Mouse (Mus musculus) CH12.LX (cell line): ENCODE data around the gene Actr1a. TPM values are rescaled to one million over a fixed set of nuclear protein-coding genes. Genes with fewer than 3 reads are reported as not detected.

Experiments used
- DNase-seq: peaks from one replicate; pipeline ENCODE4 v3.0.0-alpha.2; 2013; ENCODE audit errors: extremely low read depth
- H3K27ac ChIP-seq: 2 replicates; pipeline ENCODE4 v1.5.1; 2012; ENCODE audit warnings: low read depth, mild to moderate bottlenecking, control low read depth, moderate library complexity; ENCODE audit not compliant: insufficient read depth
- H3K27me3 ChIP-seq: replicated peaks from 2 replicates; pipeline ENCODE3; 2012; ENCODE audit warnings: inconsistent platforms
- H3K36me3 ChIP-seq, 2 experiments: replicated peaks in 1 of 2; 2 replicates each; pipeline versions ENCODE3 to v1.6.1; 2012; ENCODE audit warnings: inconsistent platforms in 1 of 2, low read length in 1 of 2, mild to moderate bottlenecking in 1 of 2, mixed read lengths in 1 of 2, moderate library complexity in 1 of 2; ENCODE audit not compliant: control insufficient read depth in 1 of 2, insufficient read depth in 1 of 2
- H3K4me1 ChIP-seq, 2 experiments: 2 replicates each; pipeline ENCODE4 v1.6.1; 2012; ENCODE audit warnings: inconsistent platforms in 1 of 2, moderate library complexity in 1 of 2; ENCODE audit not compliant: insufficient read depth in 2 of 2, control insufficient read depth in 1 of 2
- H3K4me2 ChIP-seq: 2 replicates; pipeline ENCODE4 v1.6.1; 2012; ENCODE audit warnings: low read depth, mild to moderate bottlenecking, control low read depth; ENCODE audit not compliant: poor library complexity, insufficient read depth, severe bottlenecking
- H3K4me3 ChIP-seq, 3 experiments: fragments of 150-350 bp in 1 of 3; sonication (generic) in 1 of 3; replicated peaks in 1 of 3; 2 replicates each; pipeline versions ENCODE3 to v1.5.1; 2011 to 2012; ENCODE audit warnings: low read depth in 2 of 3, low read length in 2 of 3, mild to moderate bottlenecking in 2 of 3, moderate library complexity in 2 of 3, control low read depth in 1 of 3, improper control_type of control experiment in 1 of 3, inconsistent platforms in 1 of 3, mixed read lengths in 1 of 3; ENCODE audit not compliant: poor library complexity in 1 of 3
- H3K79me2 ChIP-seq: replicated peaks from 2 replicates; pipeline ENCODE4 v1.6.1; 2012; ENCODE audit warnings: mild to moderate bottlenecking, moderate library complexity; ENCODE audit not compliant: control insufficient read depth, poor library complexity, insufficient read depth, severe bottlenecking; ENCODE audit errors: extremely low read depth
- H3K9ac ChIP-seq: 2 replicates; pipeline ENCODE4 v1.6.1; 2012; ENCODE audit warnings: low read depth, mild to moderate bottlenecking, control low read depth, moderate library complexity; ENCODE audit not compliant: insufficient read depth
- H3K9me3 ChIP-seq: replicated peaks from 2 replicates; pipeline ENCODE3; 2012; ENCODE audit warnings: low read length, inconsistent platforms, mixed read lengths
- CHD1 ChIP-seq: IDR thresholded peaks from 2 replicates; pipeline ENCODE4 v1.6.1; 2012; ENCODE audit warnings: low read depth, low read length, improper control_type of control experiment, inconsistent platforms
- CHD2 ChIP-seq: IDR thresholded peaks from 2 replicates; pipeline ENCODE4 v1.6.1; 2011; ENCODE audit warnings: low read length, improper control_type of control experiment
- EP300 ChIP-seq: IDR thresholded peaks from 2 replicates; pipeline ENCODE4 v1.6.1; 2011; ENCODE audit warnings: low read length, improper control_type of control experiment
- GABPA ChIP-seq: IDR thresholded peaks from 2 replicates; pipeline ENCODE4 v1.6.1; 2012; ENCODE audit warnings: low read depth, low read length, improper control_type of control experiment, inconsistent platforms; ENCODE audit not compliant: insufficient replicate concordance
- HCFC1 ChIP-seq: IDR thresholded peaks from 2 replicates; pipeline ENCODE4 v1.6.1; 2012; ENCODE audit warnings: low read depth, mild to moderate bottlenecking, inconsistent platforms, low read length, improper control_type of control experiment
- IRF4 ChIP-seq: IDR thresholded peaks from 2 replicates; pipeline ENCODE4 v1.6.1; 2014; ENCODE audit warnings: low read depth, mild to moderate bottlenecking, inconsistent platforms, low read length, improper control_type of control experiment
- JUN ChIP-seq: IDR thresholded peaks from 2 replicates; pipeline ENCODE4 v1.6.1; 2011; ENCODE audit warnings: low read depth, mild to moderate bottlenecking, low read length, improper control_type of control experiment, moderate library complexity; ENCODE audit not compliant: insufficient read depth
- JUND ChIP-seq: conservative IDR thresholded peaks from 2 replicates; pipeline ENCODE4 v1.6.1; 2011; ENCODE audit warnings: low read depth, low read length, improper control_type of control experiment
- KAT2A ChIP-seq: IDR thresholded peaks from 2 replicates; pipeline ENCODE4 v1.6.1; 2012; ENCODE audit warnings: low read length, improper control_type of control experiment, inconsistent platforms; ENCODE audit not compliant: insufficient replicate concordance
- MEF2A ChIP-seq: IDR thresholded peaks from 2 replicates; pipeline ENCODE4 v1.6.1; 2014; ENCODE audit warnings: low read depth, mild to moderate bottlenecking, inconsistent platforms, low read length, improper control_type of control experiment, borderline replicate concordance
- MYC ChIP-seq: IDR thresholded peaks from 2 replicates; pipeline ENCODE4 v1.6.1; 2011; ENCODE audit warnings: low read depth, mild to moderate bottlenecking, improper control_type of control experiment, low read length
- NELFE ChIP-seq: IDR thresholded peaks from 2 replicates; pipeline ENCODE4 v1.6.1; 2011; ENCODE audit warnings: low read depth, low read length, improper control_type of control experiment
- NRF1 ChIP-seq: IDR thresholded peaks from 2 replicates; pipeline ENCODE4 v1.6.1; 2014; ENCODE audit warnings: low read depth, mild to moderate bottlenecking, inconsistent platforms, low read length, improper control_type of control experiment, moderate library complexity
- POLR2A ChIP-seq: IDR thresholded peaks from 2 replicates; pipeline ENCODE4 v1.6.1; 2011; ENCODE audit warnings: low read depth, mild to moderate bottlenecking, improper control_type of control experiment, low read length
- POLR2AphosphoS2 ChIP-seq: IDR thresholded peaks from 2 replicates; pipeline ENCODE4 v1.6.1; 2011; ENCODE audit warnings: low read depth, low read length, improper control_type of control experiment
- RAD21 ChIP-seq: IDR thresholded peaks from 2 replicates; pipeline ENCODE4 v1.6.1; 2011; ENCODE audit warnings: low read depth, mild to moderate bottlenecking, low read length, improper control_type of control experiment, moderate library complexity
- SIN3A ChIP-seq: IDR thresholded peaks from 2 replicates; pipeline ENCODE4 v1.6.1; 2012; ENCODE audit warnings: low read length, improper control_type of control experiment, inconsistent platforms
- SMC3 ChIP-seq: IDR thresholded peaks from 2 replicates; pipeline ENCODE4 v1.6.1; 2011; ENCODE audit warnings: low read depth, low read length, improper control_type of control experiment
- USF1 ChIP-seq: IDR thresholded peaks from 2 replicates; pipeline ENCODE4 v1.6.1; 2014; ENCODE audit warnings: low read depth, mild to moderate bottlenecking, inconsistent platforms, low read length, improper control_type of control experiment
- USF2 ChIP-seq: conservative IDR thresholded peaks from 2 replicates; pipeline ENCODE4 v1.6.1; 2011; ENCODE audit warnings: low read depth, low read length, improper control_type of control experiment
- ZKSCAN1 ChIP-seq: IDR thresholded peaks from 2 replicates; pipeline ENCODE4 v1.6.1; 2012; ENCODE audit warnings: low read depth, inconsistent platforms, low read length, improper control_type of control experiment, borderline replicate concordance
- ZMIZ1 ChIP-seq: IDR thresholded peaks from 2 replicates; pipeline ENCODE4 v1.6.1; 2012; ENCODE audit warnings: low read depth, mild to moderate bottlenecking, inconsistent platforms, low read length, improper control_type of control experiment
- dilution Hi-C: fragments of 300-500 bp; cut with MboI; formaldehyde crosslinking; loops from 2 replicates; pipeline ENCODE4 v1.14.3; 2020; ENCODE audit warnings: low sequenced_read_pairs; ENCODE audit not compliant: extremely low pct_unique_long_range_greater_than_20kb, extremely low pct_ligation_motif_present
- in situ Hi-C: fragments of 300-500 bp; cut with MboI; formaldehyde crosslinking; loops from 3 replicates; pipeline ENCODE4 v1.14.3; 2019; ENCODE audit warnings: low sequenced_read_pairs, low pct_ligation_motif_present, low pct_unique_long_range_greater_than_20kb, mixed read lengths
- polyA plus RNA-seq: library from polyadenylated mRNA; unstranded; fragments of >175 nt; gene quantifications from 2 replicates; pipeline ENCODE4 v1.2.1, GENCODE M21; 2012; ENCODE audit warnings: low read depth; ENCODE audit not compliant: insufficient read length
- total RNA-seq, 2 experiments: library from RNA; depleted of rRNA; stranded (reverse); fragments of 300-350 nt in 1 of 2; fragments of >200 nt in 1 of 2; gene quantifications; 2 replicates each; pipeline ENCODE4 v1.2.3; 2012 to 2014

Gene Actr1a
- total and polyA plus RNA-seq, 3 experiments: 69.4 to 88.4 (median 75.7) TPM

DNA sequence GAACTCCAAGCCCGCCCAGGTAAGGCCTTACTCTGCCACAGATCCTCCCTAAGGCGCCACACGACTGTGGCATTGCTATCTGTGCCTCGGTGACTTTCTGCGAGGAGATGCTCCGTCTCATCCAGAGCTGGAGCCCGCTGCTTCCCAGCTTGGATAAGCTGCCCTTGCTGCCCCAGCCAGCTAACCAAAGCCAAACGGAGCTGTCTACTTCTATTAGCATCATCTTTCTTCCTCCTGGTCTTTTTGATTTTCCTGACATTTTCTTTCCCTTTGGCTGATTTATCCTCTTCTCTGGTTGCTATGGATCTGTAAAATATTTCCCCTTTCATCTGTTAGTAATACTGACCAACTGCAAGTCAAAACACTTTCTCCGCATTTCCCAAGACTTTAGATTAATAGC lies 39.0 kb upstream of the Actr1a start:
- DNase-seq: no peak
- H3K79me2 ChIP-seq: no peaks in the 10 kb centered on the region
- no peak overlapping the region for H3K27ac ChIP-seq
- H3K4me2 ChIP-seq: no peak overlapping the region
- H3K9me3 ChIP-seq: no peaks in the 10 kb centered on the region
- no peak overlapping the region for H3K4me3 ChIP-seq
- peaks cover 3 to 71% of the 10 kb centered on the region in 2 experiments for H3K36me3 ChIP-seq
- no peaks in the 10 kb centered on the region for H3K4me1 ChIP-seq
- no peak overlapping the region for H3K9ac ChIP-seq
- H3K27me3 ChIP-seq: no peaks in the 10 kb centered on the region
- TF ChIP-seq MYC (no peak), SIN3A (no peak), RAD21 (no peak), NRF1 (no peak), JUN (no peak), ZKSCAN1 (no peak), EP300 (no peak), NELFE (no peak), HCFC1 (no peak), MEF2A (no peak), ZMIZ1 (no peak), GABPA (no peak), JUND (no peak), SMC3 (no peak), POLR2A (no peak), USF1 (no peak), CHD2 (no peak)
- dilution Hi-C loops: no loop called here
- in situ Hi-C loops: no loop called here

DNA sequence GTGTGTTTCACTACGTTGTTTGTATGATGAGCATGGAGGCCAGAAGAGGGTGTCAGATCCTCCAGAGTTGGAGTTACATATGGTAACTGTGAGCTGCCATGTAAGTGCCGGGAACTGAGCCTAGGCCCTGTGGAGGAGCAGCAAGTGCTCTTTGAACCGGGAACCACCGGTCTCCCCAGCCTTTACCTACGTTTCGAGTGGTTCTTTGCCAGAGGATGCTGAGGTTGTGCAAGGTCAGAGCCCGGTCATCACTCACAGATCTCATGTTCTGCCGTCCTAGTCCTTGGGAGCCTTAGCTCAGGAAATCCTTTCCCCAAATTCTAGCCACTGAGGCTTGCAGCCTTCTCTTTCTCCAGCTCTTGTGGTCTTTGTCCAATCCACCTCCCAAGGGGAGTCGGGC lies 38.6 kb upstream of the Actr1a start:
- Histone ChIP-seq H3K4me1 (no peaks in the 10 kb centered on the region), H3K27ac (no peak overlapping the region), H3K4me2 (no peak overlapping the region), H3K79me2 (no peaks in the 10 kb centered on the region), H3K27me3 (no peaks in the 10 kb centered on the region), H3K9ac (no peak overlapping the region), H3K36me3 (peaks cover 3 to 69% of the 10 kb centered on the region in 2 experiments), H3K4me3 (no peak overlapping the region), H3K9me3 (no peaks in the 10 kb centered on the region)
- dilution Hi-C loops (no loop called here), in situ Hi-C loops (no loop called here)
- TF ChIP-seq JUND: no peak
- no peak for TF ChIP-seq HCFC1
- TF ChIP-seq POLR2AphosphoS2: no peak
- no peak for TF ChIP-seq USF1
- no peak for TF ChIP-seq CHD1
- TF ChIP-seq IRF4: no peak
- no peak for TF ChIP-seq KAT2A
- TF ChIP-seq USF2: no peak
- DNase-seq: no peak
